Comparison of ENCODE assay signal across 8 mouse cellular contexts in the genomic region with DNA sequence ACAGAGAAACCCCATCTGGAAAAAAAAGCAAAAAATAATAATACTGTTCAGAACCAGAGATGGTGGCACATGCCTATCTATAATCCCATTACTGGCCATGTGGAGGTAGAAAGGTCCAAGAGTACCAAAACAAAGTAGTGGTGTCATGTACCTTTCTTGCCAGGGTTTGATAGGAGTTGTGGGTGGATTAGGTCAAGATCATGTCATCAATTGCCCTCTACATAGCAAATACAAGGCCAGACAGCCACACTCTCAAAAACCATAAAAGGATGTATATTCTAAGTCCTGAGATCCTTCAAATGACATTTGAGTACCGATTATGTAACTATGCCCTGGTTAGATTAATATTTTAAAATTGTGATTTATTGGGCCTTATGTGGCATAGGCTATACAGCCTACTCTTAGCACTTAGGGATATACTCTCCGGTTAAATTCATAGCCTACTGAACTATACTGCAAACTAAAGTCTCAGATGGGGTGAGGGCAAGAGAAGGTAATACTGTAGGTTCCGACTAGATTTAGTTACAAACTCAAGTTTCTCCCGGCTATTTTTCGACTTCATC. TPM values are rescaled to one million over a fixed set of nuclear protein-coding genes. Genes with fewer than 3 reads are reported as not detected.
DNase-seq lines count a peak whose midpoint lies in the region; ATAC-seq and TF ChIP-seq lines count a peak whose summit lies in the region.

No protein-coding gene starts in this region.

- no peak for ATAC-seq in hindbrain, postnatal 0 days
- no peak for ATAC-seq in neural tube, embryonic 12.5 days (ENCODE audit: low FRiP score, low read depth)

- intact Hi-C loops in left cerebral cortex, adult 2 months (cut with DNase I), result loop anchor here (2.0 kb wide), 3 partner anchors 41 to 73 kb away; partner anchors contain the start of genes Ipo7, Tmem41b and Wee1
- intact Hi-C loops in gastrocnemius, postnatal 14 days (cut with DNase I; ENCODE audit: low total_unique reads), result no loop called here
- intact Hi-C loops in left cerebral cortex, postnatal 14 days (cut with DNase I), result loop anchor here (2.0 kb wide), 1 partner anchor 73 kb away; the partner anchor contains the start of gene Tmem41b

- peak overlapping the region; percentile 96 for H3K4me3 ChIP-seq in left cerebral cortex, adult 2 months
- H3K4me3 ChIP-seq in embryonic facial prominence, embryonic 10.5 days, result peak overlapping the region; percentile 74
- peak overlapping the region; percentile 88 for H3K4me3 ChIP-seq in hindbrain, postnatal 0 days (ENCODE audit: low read length)
- peak overlapping the region; percentile 78 for H3K4me3 ChIP-seq in neural tube, embryonic 12.5 days

- no peaks in the 10 kb centered on the region for H3K9me3 ChIP-seq in embryonic facial prominence, embryonic 10.5 days
- no peaks in the 10 kb centered on the region for H3K9me3 ChIP-seq in hindbrain, postnatal 0 days (ENCODE audit: low read length)
- no peaks in the 10 kb centered on the region for H3K9me3 ChIP-seq in neural tube, embryonic 12.5 days

- no peaks in the 10 kb centered on the region for H3K27me3 ChIP-seq in embryonic facial prominence, embryonic 10.5 days (replicated peaks; ENCODE audit: low read depth, poor library complexity, severe bottlenecking)
- no peaks in the 10 kb centered on the region for H3K27me3 ChIP-seq in hindbrain, postnatal 0 days (ENCODE audit: insufficient read depth, low read length)
- no peaks in the 10 kb centered on the region for H3K27me3 ChIP-seq in neural tube, embryonic 12.5 days (replicated peaks)

- peaks cover 63% of the 10 kb centered on the region for H3K36me3 ChIP-seq in embryonic facial prominence, embryonic 10.5 days (replicated peaks)
- H3K36me3 ChIP-seq in hindbrain, postnatal 0 days (ENCODE audit: insufficient read depth, low read length), result no peaks in the 10 kb centered on the region; the same call in 1 of the 2 replicates
- peaks cover 12% of the 10 kb centered on the region for H3K36me3 ChIP-seq in neural tube, embryonic 12.5 days

- no peak for DNase-seq in left cerebral cortex, adult 2 months (ENCODE audit: extremely low spot score in 1 of 2, low spot score in 2 of 2)
- DNase-seq in left cerebral cortex, adult 11 months (ENCODE audit: low spot score), result no peak
- DNase-seq in embryonic facial prominence, embryonic 10.5 days (ENCODE audit: low spot score), result no peak
- no peak for DNase-seq in hindbrain, postnatal 0 days (ENCODE audit: low spot score)
- DNase-seq in thymus, postnatal 10 days (ENCODE audit: low spot score in 2 of 2), result no peak
- no peak for DNase-seq in gastrocnemius, postnatal 14 days
- DNase-seq in left cerebral cortex, postnatal 14 days (ENCODE audit: low spot score in 2 of 2), result no peak

- no peak for TF ChIP-seq CTCF in left cerebral cortex, adult 2 months (IDR thresholded peaks at IDR 0.05)
- no peak for TF ChIP-seq CTCF in hindbrain, postnatal 0 days (IDR thresholded peaks at IDR 0.05; ENCODE audit: low read depth)

- H3K4me1 ChIP-seq in embryonic facial prominence, embryonic 10.5 days, result peaks cover 13% of the 10 kb centered on the region
- peaks cover 5% of the 10 kb centered on the region for H3K4me1 ChIP-seq in hindbrain, postnatal 0 days (ENCODE audit: insufficient read depth, low read length)
- H3K4me1 ChIP-seq in neural tube, embryonic 12.5 days, result peaks cover 16% of the 10 kb centered on the region

- peak overlapping the region; percentile 97 for H3K27ac ChIP-seq in left cerebral cortex, adult 2 months
- peak overlapping the region; percentile 99 for H3K27ac ChIP-seq in embryonic facial prominence, embryonic 10.5 days (replicated peaks)
- H3K27ac ChIP-seq in hindbrain, postnatal 0 days, result peak overlapping the region; percentile 100
- peak overlapping the region; percentile 99 for H3K27ac ChIP-seq in neural tube, embryonic 12.5 days

- 22% methylated on average over 5 of the region's 5 CpGs for WGBS in embryonic facial prominence, embryonic 10.5 days
- WGBS in hindbrain, postnatal 0 days, result 15% methylated on average over 5 of the region's 5 CpGs
- 19% methylated on average over 5 of the region's 5 CpGs for WGBS in neural tube, embryonic 12.5 days

- peak overlapping the region; percentile 99 for H3K9ac ChIP-seq in hindbrain, postnatal 0 days (replicated peaks; ENCODE audit: low read length)
- H3K9ac ChIP-seq in neural tube, embryonic 12.5 days, result peak overlapping the region; percentile 98

- peak overlapping the region; percentile 64 for H3K4me2 ChIP-seq in hindbrain, postnatal 0 days (ENCODE audit: low read depth, low read length)
- H3K4me2 ChIP-seq in neural tube, embryonic 12.5 days (replicated peaks), result peak overlapping the region; percentile 71

RNA-seq across cellular contexts. Expression of gene Zfp143, which starts 0.8 kb away (rescaled TPM):
- 10 to 100 TPM; 11.3 to 12.1 TPM for total RNA-seq in left cerebral cortex, adult 2 months (2021)
- 26.1 and 26.8 TPM in 2 replicates for polyA plus RNA-seq in embryonic facial prominence, embryonic 10.5 days (2016; fragmentation: Nextera tagmentation; extraction: Ambion mirVana)
- total RNA-seq in hindbrain, postnatal 0 days (2014; rRNA removed), result 12.3 and 17.1 TPM in 2 replicates
- 6.2 and 7.1 TPM in 2 replicates for polyA plus RNA-seq in hindbrain, postnatal 0 days (2015; fragmentation: Nextera tagmentation; extraction: Ambion mirVana)
- 26.0 and 27.4 TPM in 2 replicates for polyA plus RNA-seq in neural tube, embryonic 12.5 days (2016; fragmentation: Nextera tagmentation; extraction: Ambion mirVana)
- 1 to 10 TPM; 7.0 to 7.9 TPM for total RNA-seq in gastrocnemius, postnatal 14 days (2021)
- total RNA-seq in left cerebral cortex, postnatal 14 days (2021), result 1 to 10 TPM; 9.5 to 10.0 TPM

RNA-seq across cellular contexts. Expression of gene Ipo7, which starts 42.1 kb away (rescaled TPM):
- 100 to 1,000 TPM in 1 of 2 experiments, 10 to 100 TPM in 1; 97.9 to 105 TPM for total RNA-seq in left cerebral cortex, adult 2 months (2021)
- 57.0 and 57.5 TPM in 2 replicates for polyA plus RNA-seq in embryonic facial prominence, embryonic 10.5 days (2016; fragmentation: Nextera tagmentation; extraction: Ambion mirVana)
- 75.4 and 87.0 TPM in 2 replicates for total RNA-seq in hindbrain, postnatal 0 days (2014; rRNA removed)
- 27.7 and 28.0 TPM in 2 replicates for polyA plus RNA-seq in hindbrain, postnatal 0 days (2015; fragmentation: Nextera tagmentation; extraction: Ambion mirVana)
- polyA plus RNA-seq in neural tube, embryonic 12.5 days (2016; fragmentation: Nextera tagmentation; extraction: Ambion mirVana), result 45.5 and 45.7 TPM in 2 replicates
- total RNA-seq in gastrocnemius, postnatal 14 days (2021), result 10 to 100 TPM; 68.5 to 68.6 TPM
- total RNA-seq in left cerebral cortex, postnatal 14 days (2021), result 10 to 100 TPM; 90.1 to 91.0 TPM
